Mouse (Mus musculus) forebrain, embryonic 14.5 days (tissue): Measurements from ENCODE around the gene Zfp385c. TPM values are rescaled to one million over a fixed set of nuclear protein-coding genes. Genes with fewer than 3 reads are reported as not detected.
"Not testable (repeated sequence)": the region's sequence is repeated elsewhere in the genome, so short reads cannot be mapped to it uniquely, and the experiment has no call there.

Experiments
- ATAC-seq: fragments of 200-750 bp; cut with Nextera tagmentation; 2 replicates; pipeline ENCODE4 v1.8.0; 2017; ENCODE audit warnings: mild to moderate bottlenecking, moderate library complexity
- DNase-seq: peaks from one replicate; pipeline ENCODE4 v3.0.0-alpha.2; 2015; ENCODE audit warnings: low spot score
- H3K27ac ChIP-seq: fragments of 300-500 bp; sonication (generic); 2 replicates; pipeline ENCODE4 v1.5.1; 2014; ENCODE audit warnings: low read depth, mild to moderate bottlenecking, control low read depth, low read length, moderate library complexity
- H3K27me3 ChIP-seq: fragments of 300-500 bp; sonication (generic); replicated peaks from 2 replicates; pipeline ENCODE4 v1.6.1; 2014; ENCODE audit warnings: low read length, control low read depth, mixed read lengths; ENCODE audit not compliant: control insufficient read depth, insufficient read depth
- H3K36me3 ChIP-seq: fragments of 300-500 bp; sonication (generic); 2 replicates; pipeline ENCODE4 v1.6.1; 2014; ENCODE audit warnings: low read length, control low read depth; ENCODE audit not compliant: control insufficient read depth, insufficient read depth
- H3K4me1 ChIP-seq: fragments of 300-500 bp; sonication (generic); 2 replicates; pipeline ENCODE4 v1.6.1; 2014; ENCODE audit warnings: antibody characterized with exemption, low read length, control low read depth; ENCODE audit not compliant: control insufficient read depth, insufficient read depth
- H3K4me2 ChIP-seq: fragments of 300-500 bp; sonication (generic); 2 replicates; pipeline ENCODE4 v1.6.1; 2014; ENCODE audit warnings: mild to moderate bottlenecking, control low read depth, low read length
- H3K4me3 ChIP-seq: fragments of 300-500 bp; sonication (generic); 2 replicates; pipeline ENCODE4 v1.5.1; 2014; ENCODE audit warnings: low read depth, low read length, control low read depth
- H3K9ac ChIP-seq: fragments of 300-500 bp; sonication (generic); 2 replicates; pipeline ENCODE4 v1.6.1; 2014; ENCODE audit warnings: mild to moderate bottlenecking, low read length, control low read depth, moderate library complexity
- H3K9me3 ChIP-seq: fragments of 300-500 bp; sonication (generic); replicated peaks from 2 replicates; pipeline ENCODE4 v1.6.1; 2016; ENCODE audit warnings: low read length, control low read depth, mixed read lengths; ENCODE audit not compliant: control insufficient read depth
- WGBS: fragments of 180-500 bp; shearing (Covaris S2); extraction: QIAGEN DNeasy Blood & Tissue Kit; methylation state at CpG from one replicate; pipeline ENCODE4 v1.1.7; 2014; 5-methylcytosine and 5-hydroxymethylcytosine counted together
- polyA plus RNA-seq: library from polyadenylated mRNA; unstranded; fragments of >200 nt; fragmentation: Nextera tagmentation; extraction: Ambion mirVana; gene quantifications from 2 replicates; pipeline ENCODE4 v1.2.1, GENCODE M21; 2014

Gene Zfp385c
- polyA plus RNA-seq, 1 experiment from 2014 or later, result not detected

DNA sequence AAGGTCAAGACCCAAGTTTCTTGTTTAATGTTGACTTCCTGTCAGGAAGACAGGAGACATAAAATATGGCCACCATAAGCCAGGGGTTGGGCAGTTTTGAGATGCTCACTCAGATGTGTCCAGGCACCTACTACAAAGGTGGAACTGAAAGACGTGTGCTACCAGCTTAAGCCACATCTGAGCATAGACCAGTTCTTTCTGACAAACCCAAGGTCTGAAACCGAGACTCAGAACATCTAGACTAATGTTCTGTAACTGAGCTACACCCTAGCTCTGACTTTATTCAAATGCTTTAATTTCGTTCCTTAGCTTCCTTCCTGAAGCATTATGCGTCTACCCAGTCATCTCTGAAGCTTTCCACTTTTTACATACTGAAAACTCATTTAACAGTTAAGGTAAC is 94.2 kb downstream of the Zfp385c start:
- H3K4me3 ChIP-seq, result no peak overlapping the region
- WGBS, result 94% methylated on average over 4 of the region's 4 CpGs
- no peaks in the 10 kb centered on the region for H3K27me3 ChIP-seq
- H3K9ac ChIP-seq, result no peak overlapping the region
- H3K36me3 ChIP-seq, result peaks cover 89% of the 10 kb centered on the region
- H3K27ac ChIP-seq, result no peak overlapping the region
- H3K4me1 ChIP-seq, result no peaks in the 10 kb centered on the region
- DNase-seq (no peak), ATAC-seq (no peak)
- no peak overlapping the region for H3K4me2 ChIP-seq
- H3K9me3 ChIP-seq, result no peaks in the 10 kb centered on the region

DNA sequence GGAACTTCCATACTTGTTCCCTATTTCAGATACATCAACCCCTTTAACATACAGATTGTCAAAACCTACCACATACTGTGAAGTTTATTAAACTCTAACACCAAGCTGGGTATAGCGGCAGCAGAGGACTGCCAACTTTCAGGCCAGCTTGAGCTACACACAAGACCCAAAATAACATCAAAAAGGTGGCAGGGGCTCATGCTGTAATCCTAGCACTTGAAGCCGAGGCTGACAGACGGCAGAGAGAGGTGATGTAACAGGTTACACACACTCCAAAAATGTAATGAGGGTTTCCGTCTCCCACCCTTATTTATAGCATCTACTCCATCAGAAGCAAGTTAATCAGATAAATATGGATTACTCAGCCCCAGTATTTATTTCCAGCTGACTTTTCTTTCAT is 96.7 kb downstream of the Zfp385c start:
- Histone ChIP-seq H3K4me2 (no peak overlapping the region), H3K27me3 (no peaks in the 10 kb centered on the region), H3K36me3 (peaks cover 100% of the 10 kb centered on the region), H3K9me3 (no peaks in the 10 kb centered on the region), H3K27ac (no peak overlapping the region), H3K4me1 (no peaks in the 10 kb centered on the region), H3K9ac (no peak overlapping the region), H3K4me3 (no peak overlapping the region)
- WGBS, result 77% methylated on average over 4 of the region's 4 CpGs
- ATAC-seq, result no peak
- no peak for DNase-seq

DNA sequence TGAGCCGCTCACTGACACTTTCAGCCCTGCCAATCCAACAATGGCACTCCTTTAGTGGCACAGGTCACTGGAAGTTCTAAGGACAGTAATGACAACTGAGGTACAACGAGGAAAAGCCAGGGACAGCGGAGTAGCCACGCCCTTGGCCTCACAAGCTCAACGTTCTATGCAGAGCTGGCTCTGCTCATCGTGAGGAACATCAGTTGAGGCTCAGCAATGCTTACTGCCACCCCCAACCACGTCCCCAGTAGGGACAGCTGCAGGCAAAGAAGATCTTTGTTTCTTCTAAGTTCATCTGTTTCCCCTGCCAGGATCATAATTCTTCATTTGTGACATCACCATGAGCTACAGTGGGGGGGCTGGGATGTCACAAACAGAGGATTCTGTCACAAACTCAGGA is 97.6 kb downstream of the Zfp385c start:
- H3K4me1 ChIP-seq, result no peaks in the 10 kb centered on the region
- H3K9me3 ChIP-seq, result no peaks in the 10 kb centered on the region
- H3K27ac ChIP-seq, result no peak overlapping the region
- no peaks in the 10 kb centered on the region for H3K27me3 ChIP-seq
- H3K36me3 ChIP-seq, result peaks cover 99% of the 10 kb centered on the region
- no peak for ATAC-seq
- H3K4me3 ChIP-seq, result no peak overlapping the region
- no peak for DNase-seq
- WGBS, result 90% methylated on average over 7 of the region's 7 CpGs
- H3K9ac ChIP-seq, result no peak overlapping the region
- no peak overlapping the region for H3K4me2 ChIP-seq

DNA sequence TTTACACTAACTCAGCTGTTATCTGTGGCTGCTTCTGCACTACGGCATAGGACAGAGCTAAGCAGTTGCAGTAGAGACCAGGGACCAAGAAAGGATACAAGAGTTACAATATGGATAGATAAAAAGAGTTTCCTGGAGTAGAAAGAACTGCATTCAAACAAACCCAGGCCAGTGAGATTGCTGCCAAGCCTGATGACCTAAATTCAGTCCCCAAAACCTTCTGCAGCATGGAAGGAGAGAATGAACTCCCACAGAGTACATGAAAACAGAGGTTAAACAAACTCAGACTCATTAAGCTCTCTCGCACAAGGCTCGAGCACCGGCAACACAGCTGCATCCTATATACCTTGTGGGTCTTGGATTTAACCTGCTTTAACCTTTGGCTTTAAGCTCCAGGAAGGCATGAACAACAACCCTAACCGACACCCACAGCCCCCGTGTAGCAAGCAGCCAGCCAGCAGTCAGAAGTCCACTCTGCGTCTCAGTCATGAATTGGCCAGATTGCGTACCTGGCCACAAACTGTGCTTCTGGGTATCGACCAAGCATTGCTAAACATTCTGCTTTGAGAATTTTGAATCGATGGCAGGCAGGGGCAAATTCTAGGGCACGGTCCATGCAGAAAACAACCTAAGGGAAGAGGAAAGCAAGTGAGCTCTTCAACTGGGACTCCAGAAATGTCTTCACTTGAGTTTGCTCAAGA is 99.8 kb downstream of the Zfp385c start:
- no peak for ATAC-seq

DNA sequence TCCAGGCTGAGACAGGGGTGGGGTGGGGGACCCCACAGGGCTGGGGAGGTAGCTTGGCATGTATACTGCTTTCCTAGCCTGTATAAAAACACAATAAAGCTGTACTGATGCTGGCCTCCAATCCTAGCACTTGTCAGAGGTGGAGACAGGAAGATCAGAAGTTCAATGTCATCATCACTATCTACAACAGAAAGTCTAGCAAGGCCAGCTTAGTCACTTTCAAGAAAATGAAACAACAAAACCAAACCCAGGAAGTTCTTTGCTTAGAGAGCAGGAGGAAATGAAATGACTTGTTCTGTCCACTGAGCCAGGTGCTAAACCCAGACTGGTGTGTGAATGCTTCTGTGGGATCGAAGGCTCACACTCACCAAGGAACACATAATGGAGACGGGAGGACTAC is 103.8 kb downstream of the Zfp385c start:
- H3K36me3 ChIP-seq, result peaks cover 98% of the 10 kb centered on the region
- no peak overlapping the region for H3K4me3 ChIP-seq
- ATAC-seq (no peak), DNase-seq (no peak)
- no peak overlapping the region for H3K4me2 ChIP-seq
- no peak overlapping the region for H3K9ac ChIP-seq
- H3K9me3 ChIP-seq, result no peaks in the 10 kb centered on the region
- H3K27me3 ChIP-seq, result no peaks in the 10 kb centered on the region
- no peak overlapping the region for H3K27ac ChIP-seq
- H3K4me1 ChIP-seq, result no peaks in the 10 kb centered on the region
- 97% methylated on average over 2 of the region's 2 CpGs for WGBS

More for the DNA sequence above, 99.8 kb downstream of the Zfp385c start:
- no peak overlapping the region for H3K4me2 ChIP-seq
- H3K27me3 ChIP-seq, result no peaks in the 10 kb centered on the region
- H3K9me3 ChIP-seq, result no peaks in the 10 kb centered on the region
- WGBS, result 93% methylated on average over 11 of the region's 11 CpGs
- no peak overlapping the region for H3K9ac ChIP-seq
- H3K4me1 ChIP-seq, result no peaks in the 10 kb centered on the region
- H3K4me3 ChIP-seq, result no peak overlapping the region
- no peak for DNase-seq
- no peak overlapping the region for H3K27ac ChIP-seq
- peaks cover 97% of the 10 kb centered on the region for H3K36me3 ChIP-seq

DNA sequence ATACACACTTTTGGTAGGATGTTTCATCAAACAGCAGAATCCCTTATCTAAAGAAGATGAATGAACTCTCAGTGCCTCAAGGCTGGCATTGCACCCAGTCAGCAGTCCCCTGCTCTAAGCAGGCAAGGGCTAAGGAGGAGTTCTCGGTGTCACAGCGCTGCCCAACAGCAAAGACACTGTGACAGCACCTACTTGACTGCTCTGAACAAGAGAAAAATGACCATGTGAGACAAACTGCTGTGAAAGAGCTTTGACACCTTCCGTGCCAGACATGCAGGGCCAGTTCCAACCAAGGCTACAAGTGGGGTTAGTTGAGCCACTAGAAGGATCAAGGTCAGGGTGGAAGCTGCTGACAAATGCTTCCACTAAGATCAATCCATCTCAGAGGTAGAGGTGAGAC is 107.1 kb downstream of the Zfp385c start:
- no peak overlapping the region for H3K4me3 ChIP-seq
- no peak for ATAC-seq
- H3K4me1 ChIP-seq, result no peaks in the 10 kb centered on the region
- no peaks in the 10 kb centered on the region for H3K9me3 ChIP-seq
- no peak overlapping the region for H3K27ac ChIP-seq
- no peaks in the 10 kb centered on the region for H3K27me3 ChIP-seq
- H3K4me2 ChIP-seq, result no peak overlapping the region
- peaks cover 98% of the 10 kb centered on the region for H3K36me3 ChIP-seq
- 97% methylated on average over 3 of the region's 3 CpGs for WGBS
- H3K9ac ChIP-seq, result no peak overlapping the region
- no peak for DNase-seq

DNA sequence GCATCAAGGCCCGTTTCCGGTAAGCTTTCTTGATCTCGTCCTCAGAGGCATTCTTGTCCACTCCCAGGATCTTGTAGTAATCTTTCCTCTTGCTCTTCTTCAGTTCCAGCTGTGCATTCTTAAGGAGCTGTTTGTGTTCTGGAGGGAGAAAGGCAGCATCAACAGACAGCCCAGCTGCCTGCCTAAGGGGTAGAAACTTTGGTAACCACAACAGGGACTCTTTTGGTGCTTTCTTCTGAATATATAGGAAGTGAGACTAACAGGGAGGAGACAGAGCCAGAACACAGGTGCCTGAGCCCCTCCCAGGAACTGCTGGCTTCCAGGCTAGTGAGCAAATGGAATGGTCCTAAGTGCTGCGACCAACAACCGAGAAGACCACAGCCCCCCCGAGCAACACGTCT is 107.7 kb downstream of the Zfp385c start:
- H3K4me2 ChIP-seq, result no peak overlapping the region
- H3K27me3 ChIP-seq, result no peaks in the 10 kb centered on the region
- no peak overlapping the region for H3K27ac ChIP-seq
- ATAC-seq, result no peak
- no peaks in the 10 kb centered on the region for H3K4me1 ChIP-seq
- WGBS, result 89% methylated on average over 7 of the region's 7 CpGs
- DNase-seq, result no peak
- H3K9ac ChIP-seq, result no peak overlapping the region
- no peak overlapping the region for H3K4me3 ChIP-seq
- no peaks in the 10 kb centered on the region for H3K9me3 ChIP-seq
- H3K36me3 ChIP-seq, result peaks cover 97% of the 10 kb centered on the region

DNA sequence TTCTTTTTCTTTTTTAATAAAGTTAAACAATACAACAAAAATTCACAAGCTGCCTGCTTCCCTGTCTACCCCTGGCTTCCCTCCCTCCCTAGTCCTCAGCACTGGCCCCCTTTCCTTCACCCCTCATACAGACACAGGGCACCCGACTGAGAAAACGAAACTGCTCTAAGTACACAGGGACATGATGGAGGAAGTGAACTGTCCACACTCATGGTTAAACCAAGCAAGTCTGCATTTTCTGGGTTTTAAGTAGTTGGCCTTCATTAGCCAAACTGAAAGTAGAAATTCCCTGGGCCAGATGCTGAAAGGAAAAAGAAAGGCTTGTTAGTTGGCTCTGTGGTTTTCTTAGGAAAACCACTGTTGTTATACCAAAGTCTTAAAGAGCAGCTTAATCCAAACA is 109.4 kb downstream of the Zfp385c start:
- Histone ChIP-seq H3K27me3 (no peaks in the 10 kb centered on the region), H3K9ac (no peak overlapping the region), H3K4me3 (no peak overlapping the region), H3K9me3 (no peaks in the 10 kb centered on the region), H3K36me3 (peaks cover 93% of the 10 kb centered on the region), H3K4me1 (no peaks in the 10 kb centered on the region), H3K4me2 (no peak overlapping the region), H3K27ac (peak overlapping the region; percentile 9; the same call in 1 of the 2 replicates)
- DNase-seq (no peak), ATAC-seq (no peak)
- 89% methylated on average over 2 of the region's 2 CpGs for WGBS

DNA sequence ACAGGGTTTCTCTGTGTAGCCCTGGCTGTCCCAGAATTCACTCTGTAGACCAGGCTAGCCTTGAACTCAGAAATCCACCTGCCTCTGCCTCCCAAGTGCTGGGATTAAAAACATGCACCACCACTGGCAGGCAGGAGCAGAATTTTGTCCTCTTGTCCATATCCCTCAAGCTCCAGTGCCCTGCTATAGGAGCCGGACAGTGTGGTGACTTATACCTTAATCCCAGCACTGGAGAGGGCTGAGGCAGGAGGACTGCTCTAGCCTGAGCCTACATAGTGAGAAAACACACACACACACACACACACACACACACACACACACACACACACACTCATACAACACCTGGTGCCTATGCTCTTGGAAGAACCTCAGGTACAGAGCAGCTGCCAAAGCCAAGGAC is 109.8 kb downstream of the Zfp385c start:
- DNase-seq, H3K9me3 ChIP-seq, H3K4me3 ChIP-seq, H3K27me3 ChIP-seq, H3K27ac ChIP-seq, H3K9ac ChIP-seq, H3K4me1 ChIP-seq, H3K4me2 ChIP-seq, ATAC-seq: not testable (repeated sequence)
- H3K36me3 ChIP-seq, result peaks cover 90% of the 10 kb centered on the region
- WGBS, result 100% methylated on average over 1 of the region's 1 CpGs
